Mouse (Mus musculus): ENCODE results near the gene Gm11214.

GRCm38 (mm10) chr4:63684412-63685252 lies 21.5 kb upstream of the Gm11214 start:
- TF ChIP-seq CTCF (IDR thresholded peaks at IDR 0.05) (no peak), EP300 (IDR thresholded peaks at IDR 0.05) (no peak)

All from lung, postnatal 0 days (tissue).